Mouse (Mus musculus) B cell, adult 2 months (primary cell): ENCODE results near the gene 7530416G11Rik.

Experiments used
- DNase-seq, 2 experiments: peaks; one replicate each; pipeline ENCODE4 v3.0.0; 2022

7530416G11Rik gene

DNA sequence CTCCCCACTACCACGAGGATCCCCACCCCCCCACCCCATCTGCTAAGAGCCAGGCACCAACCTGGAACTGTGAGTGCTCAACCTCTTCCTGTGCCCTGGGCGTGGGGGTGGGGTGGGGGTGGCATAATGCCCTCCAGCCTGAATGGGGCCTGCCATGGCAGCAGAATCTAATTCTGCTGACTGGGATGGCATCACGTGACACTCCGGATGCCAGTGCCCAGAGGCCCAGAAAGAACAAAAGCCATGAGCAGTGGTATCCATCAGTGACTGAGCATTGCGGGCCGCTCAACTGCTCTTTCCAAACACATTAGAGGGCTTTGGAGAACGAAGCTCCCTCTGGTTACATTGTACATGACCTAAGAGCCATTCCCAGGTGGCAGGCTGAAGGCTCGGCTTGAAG, at the start of gene 7530416G11Rik:
7530416G11Rik (minus strand) TSS at position 101 of the 400 bp plus-strand sequence.
- no peak for DNase-seq

- no peak for DNase-seq
Measured at GRCm38 (mm10) chr15:85546500-85546899, 43.5 kb upstream of the 7530416G11Rik start.

GRCm38 (mm10) chr15:85545369-85545768, 42.3 kb upstream of the 7530416G11Rik start:
- no peak for DNase-seq

GRCm38 (mm10) chr15:85538170-85538569, 35.1 kb upstream of the 7530416G11Rik start:
- no peak for DNase-seq

DNA sequence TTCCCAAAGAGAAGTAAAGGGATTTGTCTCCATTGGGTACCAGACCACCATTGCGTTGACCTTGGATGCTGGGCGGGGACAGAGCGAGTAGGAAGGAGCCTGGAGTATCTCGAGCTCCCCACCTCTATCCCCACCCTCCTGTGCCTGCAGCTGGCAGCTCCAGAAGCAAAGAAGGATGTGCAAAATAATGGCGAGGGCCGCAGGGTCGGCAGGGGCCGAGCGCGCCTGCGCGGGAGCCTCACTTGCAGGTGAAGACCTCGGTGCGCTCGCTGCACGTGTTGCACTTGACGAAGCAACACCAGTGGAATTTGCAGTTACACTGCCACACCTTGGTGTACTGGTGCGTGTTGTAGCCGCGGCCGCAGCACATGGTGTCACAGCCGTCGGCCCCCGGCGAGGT, 34.1 kb upstream of the 7530416G11Rik start:
- no peak for DNase-seq

GRCm38 (mm10) chr15:85534646-85535045, 31.6 kb upstream of the 7530416G11Rik start:
- no peak for DNase-seq

DNA sequence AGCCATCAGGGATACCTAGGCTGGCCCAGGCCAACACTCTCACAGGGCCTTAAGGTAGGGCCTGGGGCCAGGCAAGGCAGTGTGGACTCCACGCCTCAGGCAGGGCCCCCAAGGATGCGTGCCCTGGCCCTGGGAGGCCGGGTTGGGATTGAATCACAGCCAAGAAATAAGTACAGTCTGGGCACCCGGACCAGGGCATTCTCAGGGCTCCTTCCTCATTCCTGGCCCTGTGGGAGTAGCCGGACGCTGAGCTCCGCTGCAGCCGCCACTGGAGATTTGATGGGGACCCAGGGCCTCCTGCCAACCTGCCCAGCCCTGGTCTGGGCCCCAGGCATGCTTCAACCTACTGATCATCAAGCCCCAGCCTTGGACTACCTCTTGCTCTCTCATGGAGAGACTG, 31.2 kb upstream of the 7530416G11Rik start:
- DNase-seq: no peak

DNA sequence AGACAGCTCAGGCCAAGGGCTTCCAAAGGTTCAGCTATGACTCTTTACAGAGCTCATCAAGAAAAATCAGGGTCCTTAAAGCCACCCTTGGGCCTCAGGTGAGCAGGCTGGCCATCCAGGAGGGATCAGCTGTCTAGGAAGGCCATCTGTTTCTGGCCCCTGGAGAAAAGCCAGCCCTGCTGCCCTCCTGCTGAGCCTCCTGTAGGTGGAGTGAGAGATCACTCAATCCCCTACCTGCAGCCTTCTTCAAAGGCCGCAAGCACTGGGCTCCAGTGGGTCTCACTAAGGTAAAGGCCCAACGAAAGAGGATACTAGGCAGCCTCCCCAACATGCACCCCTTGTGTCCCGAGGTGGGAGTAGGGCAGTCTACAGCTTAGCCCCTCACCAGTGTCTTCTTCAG, 29.0 kb upstream of the 7530416G11Rik start:
- no peak for DNase-seq

DNA sequence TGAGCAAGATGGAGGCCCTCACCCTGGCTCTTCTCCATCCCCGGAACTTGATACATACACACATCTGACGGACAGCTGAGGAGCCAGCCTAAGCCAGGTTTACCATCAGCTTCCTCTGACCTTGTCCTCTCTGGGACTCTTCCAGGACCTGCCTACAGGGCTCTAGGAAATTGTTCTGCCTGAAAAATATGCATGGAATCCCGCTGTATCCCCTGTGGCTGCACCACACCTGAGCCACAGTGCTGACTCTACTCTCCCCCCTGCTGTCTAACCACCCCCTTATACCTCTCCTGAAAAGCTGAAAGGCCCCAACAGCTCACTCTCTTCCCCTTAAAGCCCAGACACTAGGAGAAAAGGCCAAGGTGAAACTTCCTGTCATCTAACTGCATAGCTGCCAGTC, 26.9 kb upstream of the 7530416G11Rik start:
- DNase-seq: no peak

- no peak for DNase-seq
Measured at GRCm38 (mm10) chr15:85524404-85524950, 21.4 kb upstream of the 7530416G11Rik start.

GRCm38 (mm10) chr15:85523173-85523991, 20.4 kb upstream of the 7530416G11Rik start:
- DNase-seq: no peak

- DNase-seq: no peak
Measured at GRCm38 (mm10) chr15:85519438-85519837, 16.4 kb upstream of the 7530416G11Rik start.

DNA sequence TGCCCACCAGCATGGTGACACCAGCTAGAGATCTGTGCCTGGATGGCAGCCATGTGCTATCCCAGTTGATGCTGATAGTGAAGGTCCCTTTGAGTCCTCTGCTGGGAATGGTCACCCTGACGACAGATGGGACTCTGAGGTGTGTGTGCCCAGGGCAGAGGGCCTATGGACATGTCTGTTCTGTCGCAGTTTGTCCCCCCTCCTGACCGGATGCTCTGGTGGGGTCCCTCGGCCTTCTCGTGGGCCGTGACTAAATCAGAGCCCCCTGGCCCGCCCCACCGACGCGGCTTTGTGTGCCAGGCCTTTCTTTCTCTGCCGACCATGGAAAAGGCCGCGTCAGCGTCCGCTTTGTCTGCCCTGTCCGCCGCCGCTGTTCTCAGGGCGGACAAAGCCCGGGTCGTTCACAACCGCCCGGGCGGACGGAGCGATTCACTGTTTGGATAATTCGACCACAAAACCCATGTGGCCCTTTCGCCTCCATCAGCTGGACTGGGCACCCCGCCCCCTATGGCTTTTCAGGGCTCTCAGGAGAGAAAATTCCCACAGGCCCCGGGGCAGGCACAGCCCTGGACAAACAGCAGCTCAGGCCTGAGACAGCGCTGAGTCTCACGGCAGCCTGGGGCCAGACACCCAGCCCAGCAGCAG, 4.5 kb upstream of the 7530416G11Rik start:
- no peak for DNase-seq

- no peak for DNase-seq
Measured at GRCm38 (mm10) chr15:85506680-85507079, 3.7 kb upstream of the 7530416G11Rik start.

DNA sequence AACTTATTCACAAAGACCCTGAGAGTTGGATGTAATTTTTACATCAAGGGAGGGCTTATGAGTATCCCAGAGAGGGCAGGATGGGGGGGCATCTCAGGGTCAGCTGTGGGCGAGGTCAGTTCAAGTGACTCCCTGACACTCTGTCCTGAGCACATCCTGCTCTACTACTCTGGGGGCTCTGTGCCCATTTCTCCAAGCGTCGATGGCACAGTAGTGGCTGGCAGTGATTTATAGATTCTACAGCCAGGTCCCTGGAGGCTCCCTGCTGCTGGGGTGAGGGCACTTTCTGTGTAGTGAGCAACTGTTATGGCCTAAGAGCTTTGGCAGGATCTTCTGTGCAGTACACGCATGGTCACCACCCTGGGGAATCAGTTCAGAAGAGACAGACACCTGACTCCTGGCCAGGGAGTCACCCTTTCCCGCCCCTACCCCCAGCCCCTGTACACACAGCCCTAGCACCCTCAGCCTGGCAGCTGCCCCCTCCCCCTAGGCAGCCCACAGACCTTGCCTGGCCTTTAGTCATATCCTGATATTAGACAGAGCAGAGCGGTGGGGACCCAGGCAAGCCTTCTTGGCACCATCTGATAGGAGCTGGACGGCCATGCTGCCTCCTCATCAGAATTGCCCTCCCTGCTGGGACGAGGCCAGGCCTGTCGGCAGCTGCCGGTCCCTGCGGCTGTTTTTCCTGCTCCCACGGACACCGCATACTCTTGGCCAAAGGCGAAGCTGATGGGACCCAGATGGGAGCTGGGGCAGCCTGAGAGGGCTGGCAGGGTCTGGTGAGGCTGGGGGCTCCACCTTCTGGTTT, 2.3 kb upstream of the 7530416G11Rik start:
- no peak for DNase-seq

DNA sequence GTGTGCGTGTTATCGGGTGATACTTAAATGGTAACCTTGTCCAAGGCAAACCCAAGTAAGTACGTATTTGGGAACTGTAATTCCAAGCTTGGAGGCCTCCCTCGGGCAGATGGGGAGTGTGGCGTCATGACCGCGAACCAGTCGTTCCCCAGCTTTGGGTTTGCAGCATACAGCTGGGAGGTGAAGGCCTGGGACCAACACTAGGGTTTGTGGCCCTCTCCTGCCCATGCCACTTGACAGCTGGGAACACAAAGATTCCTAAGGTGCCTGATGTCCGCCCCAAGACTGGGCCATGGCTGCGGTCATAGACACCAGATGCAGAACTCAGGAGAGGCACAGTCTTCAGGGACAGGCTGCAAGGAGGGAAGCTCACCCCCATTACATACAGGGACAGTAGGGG, 2.8 kb downstream of the 7530416G11Rik start:
- DNase-seq: no peak

DNA sequence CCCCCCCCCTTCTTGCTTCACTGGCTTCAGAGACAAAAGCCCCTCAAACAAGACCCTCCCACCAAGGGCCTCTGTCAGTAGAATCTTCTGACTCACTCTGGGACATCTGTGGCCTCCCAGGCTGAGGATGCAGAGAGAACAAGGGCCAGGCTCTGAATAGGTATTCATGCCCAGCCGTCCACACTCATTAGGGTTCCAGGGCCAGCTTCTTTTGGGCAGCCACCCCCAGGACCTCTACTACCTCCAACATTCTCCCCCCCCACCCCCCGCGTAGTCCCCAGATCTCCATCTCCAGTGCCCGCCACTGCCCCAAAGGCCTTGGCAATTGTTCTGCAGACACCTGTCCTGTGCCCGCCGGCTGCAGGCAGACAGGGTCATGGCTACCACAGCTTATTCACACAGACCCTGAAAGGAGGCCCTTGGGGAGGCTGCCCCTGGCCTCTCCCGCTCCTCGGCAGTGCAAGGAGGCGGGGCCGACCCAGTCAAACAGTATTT, 5.0 kb downstream of the 7530416G11Rik start:
- DNase-seq: no peak

GRCm38 (mm10) chr15:85497548-85497947, 5.5 kb downstream of the 7530416G11Rik start:
- no peak for DNase-seq

DNA sequence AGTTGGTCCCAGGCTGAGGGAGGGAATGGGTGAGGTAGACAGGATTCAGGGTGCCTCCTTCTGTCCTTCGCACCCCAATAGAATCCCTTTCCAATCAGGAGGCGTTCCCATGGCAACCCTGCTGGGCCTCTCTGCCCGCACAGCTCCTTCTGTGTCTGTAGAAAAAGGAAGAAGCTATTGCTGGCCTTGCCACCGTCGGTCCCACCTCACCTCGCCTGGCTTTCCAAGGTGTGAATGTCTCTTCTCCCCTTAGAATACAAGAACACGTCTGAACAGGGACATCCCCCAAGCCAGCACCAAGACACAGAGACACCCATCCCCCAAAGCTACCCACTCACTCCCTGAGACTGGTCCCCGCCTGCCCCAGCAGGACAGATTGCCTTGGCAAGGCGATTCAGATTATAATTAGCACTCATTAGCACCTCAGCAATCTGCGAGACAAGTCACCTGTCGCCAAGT, 8.8 kb downstream of the 7530416G11Rik start:
- DNase-seq: no peak

DNA sequence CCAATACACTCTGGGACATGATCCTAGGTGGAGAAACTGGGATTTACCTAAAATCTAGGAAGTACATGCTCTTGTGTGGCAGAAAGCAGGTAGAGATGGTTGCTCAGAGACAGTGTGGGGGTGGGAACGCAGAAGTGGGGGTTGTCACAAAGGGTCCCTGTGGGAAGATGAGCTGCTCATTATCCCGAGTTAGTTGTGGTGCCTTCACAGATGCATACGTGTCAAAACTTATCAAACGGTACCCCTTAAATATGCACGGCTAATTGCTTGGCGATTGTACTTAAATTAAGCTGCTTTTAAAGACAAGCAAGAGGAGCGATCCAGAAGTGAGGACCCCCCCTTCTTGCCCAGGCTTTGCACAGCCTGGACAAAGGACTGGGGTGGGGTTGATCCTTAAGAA, 13.3 kb downstream of the 7530416G11Rik start:
- no peak for DNase-seq

- DNase-seq: no peak
Measured at GRCm38 (mm10) chr15:85488900-85489299, 14.1 kb downstream of the 7530416G11Rik start.

DNA sequence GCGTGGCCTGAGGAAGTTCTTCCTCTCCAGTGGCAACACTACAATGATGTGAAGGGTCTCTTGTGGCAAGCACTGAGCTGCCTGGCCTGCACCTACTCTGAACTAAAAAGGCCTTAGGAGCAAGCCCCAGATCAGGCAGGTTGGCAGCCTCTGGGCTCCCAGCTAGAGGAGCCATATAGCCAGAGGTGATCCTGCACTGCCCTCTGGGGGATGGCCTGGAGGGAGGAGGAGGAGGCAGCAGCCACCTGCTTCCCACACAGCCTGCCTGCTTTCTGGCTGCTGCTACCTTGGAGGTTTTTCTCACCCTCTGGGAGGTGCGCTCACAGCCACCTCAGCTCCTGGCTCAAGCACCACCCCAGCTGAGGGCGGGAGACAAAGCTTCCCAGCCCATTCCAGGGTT, 22.4 kb downstream of the 7530416G11Rik start:
- no peak for DNase-seq

DNA sequence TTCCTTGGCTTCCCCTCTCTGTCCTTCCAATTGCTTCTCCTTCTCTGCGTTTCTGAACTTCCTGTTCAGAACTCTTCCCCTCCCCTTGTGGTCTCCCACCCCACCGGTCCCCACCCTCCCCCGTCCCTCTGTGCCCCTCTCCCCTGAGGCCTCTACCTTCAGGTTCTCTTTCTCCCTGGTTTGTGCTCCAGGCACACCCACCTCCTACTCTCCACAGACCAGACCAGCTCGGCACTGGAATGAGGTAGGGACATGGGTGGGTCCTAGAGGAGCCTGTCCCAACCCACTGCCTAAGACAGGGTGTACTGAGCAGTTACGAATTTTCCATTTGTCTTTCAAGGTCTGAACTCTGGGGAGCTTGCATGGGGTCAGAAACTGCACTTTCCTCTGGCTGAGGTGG, 23.1 kb downstream of the 7530416G11Rik start:
- no peak for DNase-seq
